Mouse (Mus musculus): ENCODE measurements around the gene Iars2.
"Not testable (repeated sequence)": the region's sequence is repeated elsewhere in the genome, so short reads cannot be mapped to it uniquely, and the experiment has no call there.

The Iars2 gene

GRCm38 (mm10) chr1:185333651-185334050 is 4.5 kb upstream of the Iars2 start:
- DNase-seq (ENCODE audit: extremely low read depth, insufficient read length, low spot score), result no peak

- DNase-seq (ENCODE audit: extremely low read depth, insufficient read length, low spot score), result peak; percentile 97
Measured at GRCm38 (mm10) chr1:185331983-185332430, 2.8 kb upstream of the Iars2 start, which contains the start of gene Bpnt1. Bpnt1 (plus strand) TSS chr1:185332149.

GRCm38 (mm10) chr1:185331364-185331763 is 2.2 kb upstream of the Iars2 start:
- no peak for DNase-seq (ENCODE audit: extremely low read depth, insufficient read length, low spot score)

- no peak for DNase-seq (ENCODE audit: extremely low read depth, insufficient read length, low spot score)
Measured at GRCm38 (mm10) chr1:185329851-185330250, 655 bp upstream of the Iars2 start.

- not testable (repeated sequence) for DNase-seq (ENCODE audit: extremely low read depth, insufficient read length, low spot score)
Measured at GRCm38 (mm10) chr1:185327754-185328345, 1.3 kb downstream of the Iars2 start.

GRCm38 (mm10) chr1:185315846-185316568 is 13.2 kb downstream of the Iars2 start:
- no peak for DNase-seq (ENCODE audit: extremely low read depth, insufficient read length, low spot score)

GRCm38 (mm10) chr1:185314546-185314945 is 14.7 kb downstream of the Iars2 start:
- no peak for DNase-seq (ENCODE audit: extremely low read depth, insufficient read length, low spot score)

GRCm38 (mm10) chr1:185311949-185312348 is 17.2 kb downstream of the Iars2 start:
- no peak for DNase-seq (ENCODE audit: extremely low read depth, insufficient read length, low spot score)

- DNase-seq (ENCODE audit: extremely low read depth, insufficient read length, low spot score), result no peak
Measured at GRCm38 (mm10) chr1:185308908-185309307, 20.3 kb downstream of the Iars2 start.

- DNase-seq (ENCODE audit: extremely low read depth, insufficient read length, low spot score), result no peak
Measured at GRCm38 (mm10) chr1:185308334-185308733, 20.9 kb downstream of the Iars2 start.

GRCm38 (mm10) chr1:185307645-185308044 is 21.6 kb downstream of the Iars2 start:
- no peak for DNase-seq (ENCODE audit: extremely low read depth, insufficient read length, low spot score)

- no peak for DNase-seq (ENCODE audit: extremely low read depth, insufficient read length, low spot score)
Measured at GRCm38 (mm10) chr1:185306836-185307235, 22.4 kb downstream of the Iars2 start.

GRCm38 (mm10) chr1:185302816-185303215 is 26.4 kb downstream of the Iars2 start:
- DNase-seq (ENCODE audit: extremely low read depth, insufficient read length, low spot score), result no peak

- no peak for DNase-seq (ENCODE audit: extremely low read depth, insufficient read length, low spot score)
Measured at GRCm38 (mm10) chr1:185298496-185298895, 30.7 kb downstream of the Iars2 start.

- no peak for DNase-seq (ENCODE audit: extremely low read depth, insufficient read length, low spot score)
Measured at GRCm38 (mm10) chr1:185296850-185297249, 32.3 kb downstream of the Iars2 start.

GRCm38 (mm10) chr1:185292646-185293360 is 36.4 kb downstream of the Iars2 start:
- DNase-seq (ENCODE audit: extremely low read depth, insufficient read length, low spot score), result no peak

GRCm38 (mm10) chr1:185291336-185291735 is 37.9 kb downstream of the Iars2 start:
- no peak for DNase-seq (ENCODE audit: extremely low read depth, insufficient read length, low spot score)

- no peak for DNase-seq (ENCODE audit: extremely low read depth, insufficient read length, low spot score)
Measured at GRCm38 (mm10) chr1:185289231-185289630, 40.0 kb downstream of the Iars2 start.

GRCm38 (mm10) chr1:185287066-185287465 is 42.1 kb downstream of the Iars2 start:
- no peak for DNase-seq (ENCODE audit: extremely low read depth, insufficient read length, low spot score)

- DNase-seq (ENCODE audit: extremely low read depth, insufficient read length, low spot score), result no peak
Measured at GRCm38 (mm10) chr1:185285171-185285570, 44.0 kb downstream of the Iars2 start.

- DNase-seq (ENCODE audit: extremely low read depth, insufficient read length, low spot score), result no peak
Measured at GRCm38 (mm10) chr1:185284740-185285139, 44.5 kb downstream of the Iars2 start.

GRCm38 (mm10) chr1:185283247-185283646 is 45.9 kb downstream of the Iars2 start:
- DNase-seq (ENCODE audit: extremely low read depth, insufficient read length, low spot score), result no peak
